Mouse (Mus musculus): ENCODE results near the gene Rbm5. TPM values are rescaled to one million over a fixed set of nuclear protein-coding genes. Genes with fewer than 3 reads are reported as not detected.

The Rbm5 gene
- polyA plus RNA-seq, 1 experiment from 2014 or later, result 118 TPM

GRCm38 (mm10) chr9:107692785-107693184, 78.0 kb downstream of the Rbm5 start:
- H3K9me3 ChIP-seq (ENCODE audit: control insufficient read depth, low read length), result no peaks in the 10 kb centered on the region
- no peak overlapping the region for H3K27ac ChIP-seq (replicated peaks in 1 of 2; ENCODE audit: control insufficient read depth in 1 of 2, insufficient read depth in 1 of 2, low read depth in 2 of 2, low read length in 2 of 2)
- no peak for ATAC-seq (ENCODE audit: insufficient number of reproducible peaks, insufficient read depth, low FRiP score, low read depth)
- no peak overlapping the region for H3K4me2 ChIP-seq (ENCODE audit: low read length)
- 64% methylated on average over 5 of the region's 5 CpGs for WGBS
- no peak overlapping the region for H3K9ac ChIP-seq (ENCODE audit: low read length)
- H3K4me3 ChIP-seq (ENCODE audit: control insufficient read depth in 1 of 2, insufficient read depth in 1 of 2, low read depth in 1 of 2, low read length in 2 of 2), result no peak overlapping the region
- H3K4me1 ChIP-seq (ENCODE audit: control insufficient read depth in 2 of 2, insufficient read depth in 2 of 2, low read length in 2 of 2), result peaks cover 24 to 28% of the 10 kb centered on the region in 2 experiments
- H3K27me3 ChIP-seq (ENCODE audit: control insufficient read depth, insufficient read depth, low read length), result no peaks in the 10 kb centered on the region
- peaks cover 8% of the 10 kb centered on the region; the same call in 1 of the 2 replicates for H3K36me3 ChIP-seq (ENCODE audit: control insufficient read depth, insufficient read depth, low read length)

- Histone ChIP-seq H3K4me2 (ENCODE audit: low read length) (no peak overlapping the region), H3K4me1 (ENCODE audit: control insufficient read depth in 2 of 2, insufficient read depth in 2 of 2, low read length in 2 of 2) (peaks cover 18 to 20% of the 10 kb centered on the region in 2 experiments), H3K4me3 (ENCODE audit: control insufficient read depth in 1 of 2, insufficient read depth in 1 of 2, low read depth in 1 of 2, low read length in 2 of 2) (no peak overlapping the region), H3K9ac (ENCODE audit: low read length) (no peak overlapping the region), H3K36me3 (ENCODE audit: control insufficient read depth, insufficient read depth, low read length) (peaks cover 8% of the 10 kb centered on the region; the same call in 1 of the 2 replicates), H3K9me3 (ENCODE audit: control insufficient read depth, low read length) (no peaks in the 10 kb centered on the region), H3K27ac (replicated peaks in 1 of 2; ENCODE audit: control insufficient read depth in 1 of 2, insufficient read depth in 1 of 2, low read depth in 2 of 2, low read length in 2 of 2) (no peak overlapping the region), H3K27me3 (ENCODE audit: control insufficient read depth, insufficient read depth, low read length) (no peaks in the 10 kb centered on the region)
- 71% methylated on average over 8 of the region's 8 CpGs for WGBS
- no peak for ATAC-seq (ENCODE audit: insufficient number of reproducible peaks, insufficient read depth, low FRiP score, low read depth)
These were observed 80.4 kb downstream of the Rbm5 start for GRCm38 (mm10) chr9:107690391-107690790.

Other genes with a start within 250 kb of the Rbm5 start
- gene Tmem115, start 237.1 kb downstream of the Rbm5 start, polyA plus RNA-seq (2014; fragmentation: Nextera tagmentation; extraction: Ambion mirVana), result 38.6 and 39.7 TPM in 2 replicates
- 17.6 and 22.8 TPM in 2 replicates for gene Cyb561d2, start 228.8 kb downstream of the Rbm5 start, polyA plus RNA-seq (2014; fragmentation: Nextera tagmentation; extraction: Ambion mirVana)
- gene Nprl2, start 228.8 kb downstream of the Rbm5 start, polyA plus RNA-seq (2014; fragmentation: Nextera tagmentation; extraction: Ambion mirVana), result 28.4 and 31.6 TPM in 2 replicates
- 0.27 TPM in 1 of 2 replicates, not detected in the other for gene Zmynd10, start 223.7 kb downstream of the Rbm5 start, polyA plus RNA-seq (2014; fragmentation: Nextera tagmentation; extraction: Ambion mirVana)
- gene Rassf1, start 219.4 kb downstream of the Rbm5 start, polyA plus RNA-seq (2014; fragmentation: Nextera tagmentation; extraction: Ambion mirVana), result 42.5 and 47.7 TPM in 2 replicates
- 49.0 and 53.0 TPM in 2 replicates for gene Tusc2, start 207.7 kb downstream of the Rbm5 start, polyA plus RNA-seq (2014; fragmentation: Nextera tagmentation; extraction: Ambion mirVana)
- 94.1 and 103 TPM in 2 replicates for gene Hyal2, start 203.1 kb downstream of the Rbm5 start, polyA plus RNA-seq (2014; fragmentation: Nextera tagmentation; extraction: Ambion mirVana)
- gene Hyal1, start 194.1 kb downstream of the Rbm5 start, polyA plus RNA-seq (2014; fragmentation: Nextera tagmentation; extraction: Ambion mirVana), result 4.4 and 4.6 TPM in 2 replicates
- 10.0 and 14.9 TPM in 2 replicates for gene Naa80, start 192.1 kb downstream of the Rbm5 start, polyA plus RNA-seq (2014; fragmentation: Nextera tagmentation; extraction: Ambion mirVana)
- 0.46 and 0.53 TPM in 2 replicates for gene Hyal3, start 190.2 kb downstream of the Rbm5 start, polyA plus RNA-seq (2014; fragmentation: Nextera tagmentation; extraction: Ambion mirVana)
- gene Ifrd2, start 183.4 kb downstream of the Rbm5 start, polyA plus RNA-seq (2014; fragmentation: Nextera tagmentation; extraction: Ambion mirVana), result 44.6 and 45.7 TPM in 2 replicates
- 6.5 and 7.2 TPM in 2 replicates for gene Sema3b, start 161.8 kb downstream of the Rbm5 start, polyA plus RNA-seq (2014; fragmentation: Nextera tagmentation; extraction: Ambion mirVana)
- gene Gnai2, start 135.6 kb downstream of the Rbm5 start, polyA plus RNA-seq (2014; fragmentation: Nextera tagmentation; extraction: Ambion mirVana), result 379 and 410 TPM in 2 replicates
- gene Slc38a3, start 101.5 kb downstream of the Rbm5 start, polyA plus RNA-seq (2014; fragmentation: Nextera tagmentation; extraction: Ambion mirVana), result 2.7 TPM in 2 replicates
- gene Gnat1, start 91.3 kb downstream of the Rbm5 start, polyA plus RNA-seq (2014; fragmentation: Nextera tagmentation; extraction: Ambion mirVana), result 0.63 and 1.7 TPM in 2 replicates
- gene Sema3f, start 60.5 kb downstream of the Rbm5 start, polyA plus RNA-seq (2014; fragmentation: Nextera tagmentation; extraction: Ambion mirVana), result 4.6 and 6.2 TPM in 2 replicates
- 41.5 and 42.8 TPM in 2 replicates for gene Rbm6, start 102.2 kb upstream of the Rbm5 start, polyA plus RNA-seq (2014; fragmentation: Nextera tagmentation; extraction: Ambion mirVana)
- 8.2 and 9.4 TPM in 2 replicates for gene Mon1a, start 117.2 kb upstream of the Rbm5 start, polyA plus RNA-seq (2014; fragmentation: Nextera tagmentation; extraction: Ambion mirVana)
- 1.00 and 1.5 TPM in 2 replicates for gene Mst1r, start 135.9 kb upstream of the Rbm5 start, polyA plus RNA-seq (2014; fragmentation: Nextera tagmentation; extraction: Ambion mirVana)
- gene Actl11, start 157.5 kb upstream of the Rbm5 start, polyA plus RNA-seq (2014; fragmentation: Nextera tagmentation; extraction: Ambion mirVana), result not detected in 2 replicates
- gene Camkv, start 164.7 kb upstream of the Rbm5 start, polyA plus RNA-seq (2014; fragmentation: Nextera tagmentation; extraction: Ambion mirVana), result 0.07 and 0.13 TPM in 2 replicates
- gene Traip, start 179.1 kb upstream of the Rbm5 start, polyA plus RNA-seq (2014; fragmentation: Nextera tagmentation; extraction: Ambion mirVana), result 8.6 and 10.2 TPM in 2 replicates
- 33.1 and 34.2 TPM in 2 replicates for gene Uba7, start 204.5 kb upstream of the Rbm5 start, polyA plus RNA-seq (2014; fragmentation: Nextera tagmentation; extraction: Ambion mirVana)
- gene Gm20661, start 212.1 kb upstream of the Rbm5 start, polyA plus RNA-seq (2014; fragmentation: Nextera tagmentation; extraction: Ambion mirVana), result 2.1 and 3.8 TPM in 2 replicates
- gene Inka1, start 214.9 kb upstream of the Rbm5 start, polyA plus RNA-seq (2014; fragmentation: Nextera tagmentation; extraction: Ambion mirVana), result 46.0 and 49.2 TPM in 2 replicates
- gene Cdhr4, start 221.5 kb upstream of the Rbm5 start, polyA plus RNA-seq (2014; fragmentation: Nextera tagmentation; extraction: Ambion mirVana), result 4.8 and 8.4 TPM in 2 replicates
- 0.55 and 0.71 TPM in 2 replicates for gene Gm20662, start 225.4 kb upstream of the Rbm5 start, polyA plus RNA-seq (2014; fragmentation: Nextera tagmentation; extraction: Ambion mirVana)
- 21.9 and 22.5 TPM in 2 replicates for gene Ip6k1, start 231.5 kb upstream of the Rbm5 start, polyA plus RNA-seq (2014; fragmentation: Nextera tagmentation; extraction: Ambion mirVana)

All from heart, embryonic 14.5 days (tissue).